Mouse (Mus musculus): ENCODE measurements around the gene Cdipt. TPM values are rescaled to one million over a fixed set of nuclear protein-coding genes. Genes with fewer than 3 reads are reported as not detected.

The Cdipt gene
- total RNA-seq, 2 experiments from 2014 or later = 86.8 to 91.0 TPM

GRCm38 (mm10) chr7:126967361-126967760, 8.4 kb upstream of the Cdipt start:
- no peak for DNase-seq (ENCODE audit: low spot score in 2 of 2)

DNA sequence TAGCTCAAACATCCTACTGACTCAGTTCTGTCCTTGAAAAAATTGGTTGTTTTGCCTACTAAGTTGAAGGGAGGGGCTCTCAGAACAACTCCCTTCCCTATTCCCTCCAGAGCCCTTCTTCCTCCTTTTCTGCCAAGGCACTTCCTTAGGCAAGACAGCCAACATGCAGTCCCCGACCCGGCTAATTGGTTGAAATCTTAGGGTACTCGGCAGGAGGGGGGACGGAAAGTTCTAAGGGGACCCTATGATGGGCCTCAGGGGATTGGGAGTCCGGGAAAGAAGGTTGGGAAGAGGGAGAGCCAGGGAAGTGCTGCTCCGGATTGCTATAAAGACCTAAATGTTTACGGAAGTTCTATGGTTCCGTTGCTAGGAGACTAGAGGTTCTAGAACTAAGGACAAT, 221 bp upstream of the Cdipt start:
- no peak for DNase-seq (ENCODE audit: low spot score in 2 of 2)

- DNase-seq (ENCODE audit: low spot score in 2 of 2) = peak; percentile 91 to 96
Observed at GRCm38 (mm10) chr7:126975950-126976866, 494 bp downstream of the Cdipt start, which contains the start of gene Cdiptos. Cdiptos (minus strand) TSS chr7:126976098.

DNA sequence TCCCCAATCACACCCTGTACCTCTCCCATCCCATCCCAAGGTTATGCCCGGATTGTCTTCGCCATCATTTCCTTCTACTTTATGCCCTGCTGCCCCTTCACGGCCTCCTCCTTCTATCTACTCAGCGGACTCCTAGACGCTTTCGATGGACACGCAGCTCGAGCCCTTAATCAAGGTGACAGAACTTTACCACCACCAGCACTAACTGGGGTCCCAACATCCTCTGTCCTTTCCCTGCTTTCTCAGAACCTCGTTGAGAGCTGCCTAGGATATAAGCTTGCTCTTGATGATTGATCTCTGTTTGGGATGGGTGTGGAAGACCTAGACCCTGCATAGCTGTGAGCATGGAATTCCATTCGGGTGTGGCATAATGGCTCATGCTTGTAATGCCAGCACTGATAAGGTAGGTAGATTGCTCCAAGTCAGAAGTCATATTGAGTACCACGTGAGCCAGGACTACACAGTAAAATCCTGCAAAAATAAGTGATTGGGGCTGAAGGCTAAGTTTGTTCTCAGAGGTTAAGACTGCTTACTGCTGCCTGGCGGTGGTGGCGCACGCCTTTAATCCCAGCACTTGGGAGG, 1.3 kb downstream of the Cdipt start:
- DNase-seq (ENCODE audit: low spot score in 2 of 2) = no peak

GRCm38 (mm10) chr7:126978841-126979240, 3.1 kb downstream of the Cdipt start:
- no peak for DNase-seq (ENCODE audit: low spot score in 2 of 2)

GRCm38 (mm10) chr7:126981601-126982000, 5.9 kb downstream of the Cdipt start:
- DNase-seq (ENCODE audit: low spot score in 2 of 2) = no peak

DNA sequence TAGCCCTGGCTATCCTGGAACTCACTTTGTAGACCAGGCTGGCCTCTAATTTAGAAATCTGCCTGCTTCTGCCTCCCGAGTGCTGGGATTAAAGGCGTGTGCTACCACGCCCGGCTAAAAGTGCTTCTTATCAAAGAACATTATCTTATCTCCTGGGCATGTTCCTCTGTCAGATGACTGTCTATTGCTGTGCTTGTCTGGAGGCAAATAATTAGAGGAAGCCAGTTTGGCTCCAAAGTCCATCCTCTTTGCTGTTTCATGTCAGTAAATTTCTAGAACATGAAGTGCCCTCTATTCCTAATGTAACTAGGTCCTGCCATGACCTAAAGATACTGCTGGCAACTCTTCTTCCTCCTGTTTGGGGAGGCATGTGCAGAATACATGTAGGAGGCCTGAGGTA, 6.3 kb downstream of the Cdipt start:
- DNase-seq (ENCODE audit: low spot score in 2 of 2) = no peak

DNA sequence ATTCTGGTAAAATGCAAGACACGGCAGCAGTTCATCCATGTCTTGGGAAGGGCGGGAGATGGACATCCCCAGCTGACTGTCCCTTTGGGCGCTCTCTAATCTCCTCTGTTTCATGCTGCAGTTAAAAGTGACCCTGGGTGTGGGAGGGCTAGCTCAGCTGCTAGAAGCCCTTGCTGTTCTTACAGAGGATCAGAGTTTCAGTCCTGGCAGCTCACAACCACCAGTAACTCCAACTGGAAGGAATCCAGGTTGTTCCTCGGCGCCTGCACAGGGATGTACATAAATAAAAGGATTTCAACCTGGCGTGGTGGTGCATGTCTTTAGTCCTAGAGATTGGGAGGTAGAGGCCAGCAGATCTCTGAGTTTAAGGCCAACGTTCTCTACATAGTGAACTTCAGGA, 7.4 kb downstream of the Cdipt start:
- no peak for DNase-seq (ENCODE audit: low spot score in 2 of 2)

GRCm38 (mm10) chr7:126984667-126985444, 9.1 kb downstream of the Cdipt start:
- DNase-seq (ENCODE audit: low spot score in 2 of 2) = no peak

DNA sequence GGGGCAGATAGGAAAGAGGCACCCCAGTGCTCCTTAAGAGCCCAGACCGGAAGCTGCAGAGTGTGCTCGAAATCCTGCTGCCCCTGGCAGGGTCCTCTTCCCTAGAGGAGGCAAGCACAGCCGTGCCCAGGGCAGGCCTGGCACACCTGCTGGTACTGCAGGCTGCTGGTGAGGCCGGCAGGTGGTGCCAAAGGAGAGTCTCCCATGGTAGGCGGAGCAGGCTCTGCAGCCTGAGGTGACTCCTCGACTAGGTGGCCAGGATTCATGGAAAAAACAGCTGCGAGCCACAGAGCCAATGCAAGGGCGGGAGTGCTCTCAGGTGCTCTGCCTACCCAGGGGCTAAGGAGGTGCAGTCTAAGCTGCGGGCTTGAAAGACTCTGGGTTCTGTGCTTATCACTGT, 10.6 kb downstream of the Cdipt start:
- no peak for DNase-seq (ENCODE audit: low spot score in 2 of 2)

- DNase-seq (ENCODE audit: low spot score in 2 of 2) = no peak
Observed at GRCm38 (mm10) chr7:126988816-126989215, 13.1 kb downstream of the Cdipt start.

DNA sequence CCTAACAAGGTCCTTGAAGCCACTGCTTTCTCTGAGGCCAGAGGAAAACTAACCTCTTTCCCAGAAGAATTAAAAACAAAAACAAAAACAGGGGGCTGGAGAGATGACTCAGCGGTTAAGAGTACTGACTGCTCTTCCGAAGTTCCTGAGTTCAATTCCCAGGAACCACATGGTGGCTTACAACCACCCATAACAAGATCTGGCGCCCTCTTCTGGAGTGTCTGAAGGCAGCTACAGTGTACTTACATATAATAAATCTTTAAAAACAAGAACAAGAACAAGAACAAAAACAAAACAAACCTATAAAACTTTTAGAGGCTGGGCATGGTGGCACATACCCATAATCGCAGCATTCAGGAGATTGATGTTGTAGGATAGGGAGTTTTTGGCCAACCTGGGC, 20.7 kb downstream of the Cdipt start:
- no peak for DNase-seq (ENCODE audit: low spot score in 2 of 2)

- DNase-seq (ENCODE audit: low spot score in 2 of 2) = no peak
Observed at GRCm38 (mm10) chr7:126999568-126999967, 23.9 kb downstream of the Cdipt start.

DNA sequence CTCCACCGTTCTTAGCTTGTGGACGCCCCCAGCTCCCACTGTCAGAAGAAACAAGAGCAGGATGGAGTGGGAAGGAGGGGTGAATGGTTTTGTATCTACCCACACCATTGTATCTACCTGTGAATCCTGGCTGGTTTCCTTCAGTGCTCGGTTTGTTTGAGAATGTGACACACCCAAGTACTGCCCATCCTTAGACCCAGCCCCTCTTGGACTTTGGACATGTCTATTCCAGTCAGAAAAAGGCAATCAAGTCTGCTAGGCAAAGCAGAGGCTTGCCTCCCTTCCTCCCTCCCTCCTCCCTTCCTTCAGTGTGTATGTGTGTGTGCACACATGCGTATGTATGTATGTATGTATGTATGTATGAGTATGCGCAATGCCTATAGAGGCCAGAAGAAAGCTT, 27.9 kb downstream of the Cdipt start:
- no peak for DNase-seq (ENCODE audit: low spot score in 2 of 2)

DNA sequence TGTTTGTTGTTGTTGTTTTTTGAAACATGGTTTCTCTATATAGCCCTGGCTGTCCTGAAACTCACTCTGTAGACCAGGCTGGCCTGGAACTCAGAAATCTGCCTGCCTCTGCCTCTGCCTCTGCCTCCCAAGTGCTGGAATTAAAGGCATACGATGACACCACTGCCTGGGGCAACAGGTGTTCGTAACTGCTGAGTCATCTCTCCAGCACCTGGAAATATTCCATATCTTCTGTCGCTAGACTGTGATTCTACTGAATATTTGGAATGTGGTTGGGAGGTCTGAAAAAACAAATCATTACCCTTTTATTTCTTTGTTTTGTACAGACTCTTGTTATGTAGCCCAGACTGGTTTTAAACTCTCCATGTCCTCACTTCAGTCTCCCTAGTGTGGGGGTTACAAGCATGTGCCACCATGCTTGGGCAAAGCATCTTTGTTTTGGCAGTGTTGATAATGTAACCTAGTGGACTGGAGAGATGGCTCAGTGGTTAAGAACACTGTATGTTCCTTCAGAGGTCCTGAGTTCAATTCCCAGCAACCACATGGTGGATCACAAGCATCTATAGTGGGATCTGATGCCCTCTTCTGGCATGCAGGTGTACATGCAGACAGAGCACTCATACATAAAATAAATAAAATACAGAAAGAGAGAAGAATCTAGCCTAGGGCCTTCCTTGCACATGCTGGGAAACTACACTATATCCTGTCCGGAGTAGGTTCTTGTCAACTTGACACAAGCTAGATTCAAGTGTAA, 28.6 kb downstream of the Cdipt start:
- no peak for DNase-seq (ENCODE audit: low spot score in 2 of 2)

DNA sequence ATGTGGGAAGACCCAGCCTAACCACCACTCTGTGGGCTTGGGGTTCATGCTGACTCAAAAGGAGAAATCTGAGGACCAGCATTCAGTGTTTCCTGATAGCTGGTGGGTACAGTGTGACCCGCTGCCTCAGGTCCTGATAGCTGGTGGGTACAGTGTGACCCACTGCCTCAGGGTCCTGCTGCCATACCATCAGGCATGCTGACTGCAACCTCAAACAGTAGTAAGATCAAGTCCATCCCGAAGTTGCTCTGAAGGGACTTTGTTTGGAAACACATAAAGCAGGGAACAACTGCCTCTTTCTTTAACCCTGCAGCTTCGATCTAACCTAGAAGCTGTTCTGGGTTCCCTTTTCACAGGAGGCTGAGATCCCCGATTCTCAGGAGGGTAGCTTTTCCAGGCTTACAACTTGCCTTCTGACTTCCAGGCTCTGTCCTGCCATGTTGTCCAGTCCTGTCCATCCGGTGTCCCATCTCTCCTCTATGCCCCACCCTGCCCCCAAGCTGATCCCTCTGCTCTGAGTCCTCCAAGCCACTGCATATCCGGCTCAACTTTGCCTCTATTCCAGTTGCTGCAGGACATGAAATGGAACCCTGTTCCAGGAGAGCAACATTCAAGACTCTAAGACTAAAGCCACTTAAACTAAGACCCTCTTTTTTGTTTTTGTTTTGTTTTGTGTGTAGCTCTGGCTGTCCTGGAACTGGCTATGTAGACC, 31.8 kb downstream of the Cdipt start:
- no peak for DNase-seq (ENCODE audit: low spot score in 2 of 2)

- peak in 1 of 2 experiments; percentile 53 for DNase-seq (ENCODE audit: low spot score in 2 of 2)
Observed at GRCm38 (mm10) chr7:127008239-127009019, 32.7 kb downstream of the Cdipt start.

DNA sequence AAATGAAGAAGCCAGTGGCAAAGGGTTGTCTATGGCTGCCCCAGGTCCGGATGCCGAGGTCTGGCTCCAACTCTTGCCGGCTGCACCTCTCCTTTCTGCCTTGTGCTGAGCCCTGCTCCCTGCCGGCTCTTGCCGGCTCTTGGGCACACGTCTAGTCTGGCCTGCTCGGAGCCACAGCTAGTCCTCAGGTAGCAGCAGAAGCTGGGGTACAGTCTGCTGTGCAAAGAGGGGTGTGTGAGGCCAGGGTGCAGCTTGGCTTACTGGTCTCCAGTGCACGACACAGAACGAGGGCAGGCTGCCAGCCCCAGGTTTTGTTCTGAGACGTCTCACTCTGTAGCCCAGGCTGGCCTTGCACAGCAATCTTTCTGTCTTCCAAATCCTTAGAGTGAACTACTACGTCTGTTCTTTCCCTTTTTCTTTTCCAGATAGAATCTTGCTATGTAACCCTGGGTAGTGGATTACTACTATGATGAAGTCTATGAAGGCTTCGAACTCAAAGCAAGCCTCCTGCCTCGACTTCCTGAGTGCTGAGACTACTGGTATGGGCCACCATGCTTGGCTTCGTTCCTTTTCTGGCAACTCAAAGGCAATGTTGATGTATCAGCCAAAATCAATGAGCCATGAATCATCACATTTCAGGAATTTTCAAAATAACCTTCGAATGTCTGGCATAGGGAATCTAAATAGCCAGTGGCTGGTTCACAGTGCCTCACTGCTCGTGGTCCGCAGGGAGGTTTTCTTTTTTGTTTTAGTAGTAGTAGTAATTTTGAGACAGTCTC, 33.8 kb downstream of the Cdipt start:
- no peak for DNase-seq (ENCODE audit: low spot score in 2 of 2)

GRCm38 (mm10) chr7:127011051-127011450, 35.3 kb downstream of the Cdipt start:
- DNase-seq (ENCODE audit: low spot score in 2 of 2) = no peak

All from adrenal gland, postnatal 4 days (tissue).